Mouse (Mus musculus) stomach, embryonic 14.5 days (tissue): ENCODE data around the gene Cwc27. TPM values are rescaled to one million over a fixed set of nuclear protein-coding genes. Genes with fewer than 3 reads are reported as not detected.

Source experiments
- ATAC-seq: fragments of 200-750 bp; cut with Nextera tagmentation; 2 replicates; pipeline ENCODE4 v1.8.0; 2017; ENCODE audit warnings: low read depth, moderate TSS enrichment; ENCODE audit not compliant: insufficient number of reproducible peaks, insufficient read depth, low FRiP score
- H3K27ac ChIP-seq: fragments of 300-500 bp; sonication (generic); 2 replicates; pipeline ENCODE4 v1.5.1; 2014; ENCODE audit warnings: mild to moderate bottlenecking, low read length, moderate library complexity, mixed read lengths
- H3K27me3 ChIP-seq: fragments of 300-500 bp; sonication (generic); 2 replicates; pipeline ENCODE4 v1.6.1; 2014; ENCODE audit warnings: low read length, control low read depth, mixed read lengths; ENCODE audit not compliant: control insufficient read depth, insufficient read depth
- H3K36me3 ChIP-seq: fragments of 300-500 bp; sonication (generic); 2 replicates; pipeline ENCODE4 v1.6.1; 2014; ENCODE audit warnings: mild to moderate bottlenecking, control low read depth, low read length, moderate library complexity, mixed read lengths; ENCODE audit not compliant: control insufficient read depth, insufficient read depth
- H3K4me1 ChIP-seq: fragments of 300-500 bp; sonication (generic); 2 replicates; pipeline ENCODE4 v1.6.1; 2014; ENCODE audit warnings: low read length, control low read depth, mixed read lengths; ENCODE audit not compliant: control insufficient read depth, insufficient read depth
- H3K4me2 ChIP-seq: fragments of 300-500 bp; sonication (generic); replicated peaks from 2 replicates; pipeline ENCODE4 v1.6.1; 2014; ENCODE audit warnings: low read depth, low read length, control low read depth
- H3K4me3 ChIP-seq: fragments of 300-500 bp; sonication (generic); 2 replicates; pipeline ENCODE4 v1.5.1; 2014; ENCODE audit warnings: low read depth, low read length, control low read depth
- H3K9ac ChIP-seq: fragments of 300-500 bp; sonication (generic); replicated peaks from 2 replicates; pipeline ENCODE4 v1.6.1; 2014; ENCODE audit warnings: low read depth, mild to moderate bottlenecking, control low read depth, low read length, moderate library complexity, mixed read lengths
- H3K9me3 ChIP-seq: fragments of 300-500 bp; sonication (generic); 2 replicates; pipeline ENCODE4 v1.6.1; 2016; ENCODE audit warnings: low read depth, low read length, control low read depth; ENCODE audit not compliant: control insufficient read depth
- WGBS: fragments of 180-500 bp; shearing (Covaris S2); extraction: QIAGEN DNeasy Blood & Tissue Kit; methylation state at CpG from one replicate; pipeline ENCODE4 v1.1.7; 2014; 5-methylcytosine and 5-hydroxymethylcytosine counted together
- polyA plus RNA-seq: library from polyadenylated mRNA; unstranded; fragments of >200 nt; fragmentation: Nextera tagmentation; extraction: Ambion mirVana; gene quantifications from 2 replicates; pipeline ENCODE4 v1.2.1, GENCODE M21; 2014

Cwc27 gene
- polyA plus RNA-seq, 1 experiment from 2014 or later = 36.4 TPM

DNA sequence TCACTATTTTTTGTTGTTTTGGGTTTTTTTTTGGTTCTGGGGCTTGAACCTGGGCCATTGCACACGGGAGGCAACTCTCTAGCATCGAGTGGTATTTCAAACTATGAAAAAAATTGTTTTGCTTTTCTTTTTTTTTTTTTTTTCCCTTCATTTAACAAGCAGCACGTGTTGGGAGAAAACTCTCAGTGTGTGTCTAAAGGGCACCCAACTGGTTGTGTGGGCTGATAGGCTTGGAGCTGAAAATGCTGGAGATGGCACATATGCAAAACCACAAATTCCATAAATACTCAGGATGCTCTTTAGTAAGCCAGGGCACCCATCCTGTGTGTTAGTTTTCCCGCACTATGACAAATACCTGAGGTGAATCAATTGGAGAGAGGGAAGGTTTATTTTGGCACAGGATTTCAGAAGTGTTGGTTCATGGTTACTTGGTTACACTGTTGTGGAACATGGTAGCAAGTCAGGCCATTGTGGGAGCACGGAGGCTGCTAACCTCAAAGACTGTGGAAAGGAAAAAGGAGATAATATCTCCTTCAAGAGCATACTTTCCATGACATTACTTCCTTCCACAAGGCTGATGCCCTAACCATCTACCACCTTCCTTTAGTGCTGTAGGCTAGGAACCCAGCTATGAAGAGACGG, 194.7 kb downstream of the Cwc27 start:
- Histone ChIP-seq H3K9ac (no peak overlapping the region), H3K27me3 (no peaks in the 10 kb centered on the region), H3K9me3 (no peaks in the 10 kb centered on the region), H3K4me2 (no peak overlapping the region), H3K36me3 (no peaks in the 10 kb centered on the region), H3K4me1 (no peaks in the 10 kb centered on the region), H3K27ac (no peak overlapping the region), H3K4me3 (no peak overlapping the region)
- 87% methylated on average over 6 of the region's 6 CpGs for WGBS
- ATAC-seq = no peak

DNA sequence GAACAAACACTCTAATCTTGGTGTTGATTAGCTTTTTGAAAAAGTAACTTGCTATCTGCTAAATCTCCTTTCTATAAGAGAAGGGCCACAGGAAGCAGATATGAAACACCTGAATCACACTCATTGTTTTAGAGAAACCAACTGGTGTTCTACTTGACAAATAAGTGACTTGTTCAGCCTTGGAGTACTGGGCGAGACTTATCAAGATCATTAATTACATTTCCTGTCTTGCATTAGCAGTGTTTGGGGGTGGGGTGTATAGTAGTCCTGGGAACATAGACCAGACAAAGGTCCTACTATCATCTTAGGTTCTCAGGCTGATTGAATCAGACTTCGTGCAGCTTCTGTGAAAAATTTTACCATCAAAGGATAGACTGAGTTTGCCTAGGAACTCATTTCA, 196.5 kb downstream of the Cwc27 start:
- H3K27ac ChIP-seq = no peak overlapping the region
- H3K4me3 ChIP-seq = no peak overlapping the region
- H3K9me3 ChIP-seq = no peaks in the 10 kb centered on the region
- no peak overlapping the region for H3K9ac ChIP-seq
- no peaks in the 10 kb centered on the region for H3K4me1 ChIP-seq
- 58% methylated on average over 2 of the region's 2 CpGs for WGBS
- no peak for ATAC-seq
- H3K27me3 ChIP-seq = no peaks in the 10 kb centered on the region
- H3K4me2 ChIP-seq = no peak overlapping the region
- no peaks in the 10 kb centered on the region for H3K36me3 ChIP-seq

DNA sequence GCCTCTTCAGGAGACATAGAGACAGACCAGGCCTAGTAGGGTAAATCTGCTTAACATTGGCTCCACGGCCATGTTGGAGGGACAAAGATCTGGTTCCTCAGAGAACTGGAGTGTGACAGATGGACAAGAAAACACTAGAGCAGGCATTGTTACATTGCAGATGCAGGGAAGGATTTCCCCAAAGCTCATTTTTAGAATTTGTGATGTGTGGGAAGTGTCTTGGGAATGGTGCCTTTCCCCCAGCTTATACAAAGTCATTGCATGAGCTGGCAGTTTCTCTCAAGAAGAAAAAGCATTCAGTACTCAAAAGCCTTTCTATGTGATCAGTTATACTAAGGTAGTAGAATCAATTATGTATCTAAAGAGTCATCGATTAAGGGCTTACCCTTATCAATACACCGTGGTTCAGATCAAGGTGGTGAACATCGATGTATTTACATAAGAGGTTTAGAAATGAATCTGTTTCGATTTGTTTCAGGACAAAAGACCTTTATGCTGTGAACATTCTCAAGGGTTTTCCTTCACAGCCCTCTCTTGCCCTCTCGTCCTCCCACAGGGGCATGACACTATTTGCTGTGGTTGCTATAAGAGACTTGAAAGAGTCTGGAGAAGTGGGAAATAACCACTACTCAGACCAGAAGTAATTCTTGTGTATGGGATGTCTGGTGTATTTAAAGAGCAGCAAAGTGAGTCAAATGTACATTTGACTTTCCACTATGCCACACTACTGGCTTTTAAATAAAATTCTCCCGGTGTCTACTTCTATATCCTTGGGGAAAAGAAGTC, 197.2 kb downstream of the Cwc27 start:
- ATAC-seq = no peak
- Histone ChIP-seq H3K4me2 (no peak overlapping the region), H3K9me3 (no peaks in the 10 kb centered on the region), H3K27me3 (no peaks in the 10 kb centered on the region), H3K9ac (no peak overlapping the region), H3K4me3 (no peak overlapping the region), H3K4me1 (no peaks in the 10 kb centered on the region), H3K27ac (no peak overlapping the region), H3K36me3 (no peaks in the 10 kb centered on the region)
- WGBS = 73% methylated on average over 7 of the region's 7 CpGs

DNA sequence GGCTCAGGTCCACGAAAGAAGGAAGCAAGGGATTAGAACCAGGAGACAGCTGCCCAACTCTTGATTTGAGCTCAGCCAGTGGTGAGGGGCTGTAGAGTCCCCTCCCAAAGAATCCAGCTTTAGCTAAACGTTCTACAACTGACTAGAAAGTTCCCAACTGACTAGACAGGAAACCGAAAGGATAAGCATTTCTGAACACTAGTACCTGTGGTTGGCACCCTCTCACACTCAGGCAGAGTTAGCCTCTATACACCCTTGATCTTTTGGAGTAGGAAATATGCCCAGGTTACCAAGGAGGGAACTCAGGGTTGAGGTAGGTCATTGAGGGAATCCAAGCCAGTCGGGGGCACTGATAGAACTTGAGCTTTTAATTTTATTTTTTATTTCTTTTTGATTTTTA, 199.7 kb downstream of the Cwc27 start:
- Histone ChIP-seq H3K4me3 (no peak overlapping the region), H3K4me2 (no peak overlapping the region), H3K9me3 (no peaks in the 10 kb centered on the region), H3K4me1 (no peaks in the 10 kb centered on the region), H3K36me3 (no peaks in the 10 kb centered on the region), H3K27ac (no peak overlapping the region), H3K27me3 (no peaks in the 10 kb centered on the region), H3K9ac (no peak overlapping the region)
- 81% methylated on average over 4 of the region's 4 CpGs for WGBS
- no peak for ATAC-seq

DNA sequence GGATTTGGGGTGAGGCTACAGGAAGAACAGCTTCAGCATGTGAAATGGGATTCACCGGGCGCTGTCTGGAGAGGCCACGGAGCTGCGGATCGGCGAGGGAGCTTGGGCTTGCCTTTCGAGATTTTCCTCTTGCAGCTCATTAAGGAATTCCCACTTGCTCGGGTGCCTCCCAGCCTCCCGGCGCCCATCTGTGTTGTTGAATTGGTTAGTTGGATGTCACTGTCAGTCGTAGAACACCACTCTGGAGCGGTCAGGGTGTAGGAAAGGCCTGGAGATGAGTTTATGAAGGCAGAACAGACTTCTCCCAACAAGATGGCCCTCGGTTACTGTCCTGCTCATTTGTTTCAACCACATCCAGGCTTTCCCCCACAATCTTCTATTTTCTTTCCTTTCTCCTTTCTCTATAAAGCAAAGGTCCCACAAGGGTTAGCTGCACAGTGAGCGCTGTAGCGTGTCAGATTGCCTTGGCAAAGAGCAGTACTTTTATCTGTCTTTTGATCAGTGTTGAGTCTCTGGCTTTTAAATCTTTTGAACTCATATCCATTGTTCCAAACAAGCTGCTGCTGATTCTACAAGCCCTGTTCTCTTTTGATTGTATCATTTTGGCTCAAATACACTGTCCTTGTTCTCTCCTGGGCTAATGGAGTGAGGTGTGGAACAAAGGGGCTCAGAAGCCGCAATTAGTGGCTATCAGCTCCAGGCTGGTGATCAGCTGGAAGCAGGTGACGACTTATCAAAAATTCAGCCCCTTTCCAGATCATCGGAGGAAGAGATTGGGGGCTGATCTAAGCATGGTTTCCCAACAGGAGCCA, 200.7 kb downstream of the Cwc27 start:
- Histone ChIP-seq H3K4me3 (no peak overlapping the region), H3K36me3 (no peaks in the 10 kb centered on the region), H3K27ac (no peak overlapping the region), H3K9me3 (no peaks in the 10 kb centered on the region), H3K9ac (no peak overlapping the region), H3K4me1 (no peaks in the 10 kb centered on the region), H3K27me3 (no peaks in the 10 kb centered on the region), H3K4me2 (no peak overlapping the region)
- WGBS = 90% methylated on average over 18 of the region's 18 CpGs
- ATAC-seq = no peak

DNA sequence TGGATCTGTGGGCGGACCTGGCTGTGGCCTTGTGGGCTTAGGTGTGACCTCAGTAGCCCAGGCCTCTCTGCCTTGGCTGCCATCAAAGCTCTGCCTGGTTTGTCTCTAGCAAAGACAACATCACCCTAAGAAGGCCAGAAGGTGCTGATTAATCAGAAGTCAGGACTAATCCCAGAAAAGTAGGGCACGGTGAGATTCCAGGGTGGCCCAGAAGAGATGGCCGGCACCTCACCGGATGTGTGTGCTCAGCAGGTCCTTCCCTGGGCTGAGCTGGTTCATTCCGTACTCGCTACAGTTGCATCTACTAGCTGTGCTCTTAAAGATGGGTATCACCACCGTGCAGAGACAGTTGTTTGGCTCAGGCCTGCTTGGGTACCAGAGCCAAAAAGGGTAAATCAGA, 201.8 kb downstream of the Cwc27 start:
- no peaks in the 10 kb centered on the region for H3K27me3 ChIP-seq
- H3K27ac ChIP-seq = no peak overlapping the region
- no peak overlapping the region for H3K4me3 ChIP-seq
- ATAC-seq = no peak
- H3K4me2 ChIP-seq = no peak overlapping the region
- H3K4me1 ChIP-seq = no peaks in the 10 kb centered on the region
- H3K9me3 ChIP-seq = no peaks in the 10 kb centered on the region
- WGBS = 86% methylated on average over 7 of the region's 7 CpGs
- no peaks in the 10 kb centered on the region for H3K36me3 ChIP-seq
- no peak overlapping the region for H3K9ac ChIP-seq

DNA sequence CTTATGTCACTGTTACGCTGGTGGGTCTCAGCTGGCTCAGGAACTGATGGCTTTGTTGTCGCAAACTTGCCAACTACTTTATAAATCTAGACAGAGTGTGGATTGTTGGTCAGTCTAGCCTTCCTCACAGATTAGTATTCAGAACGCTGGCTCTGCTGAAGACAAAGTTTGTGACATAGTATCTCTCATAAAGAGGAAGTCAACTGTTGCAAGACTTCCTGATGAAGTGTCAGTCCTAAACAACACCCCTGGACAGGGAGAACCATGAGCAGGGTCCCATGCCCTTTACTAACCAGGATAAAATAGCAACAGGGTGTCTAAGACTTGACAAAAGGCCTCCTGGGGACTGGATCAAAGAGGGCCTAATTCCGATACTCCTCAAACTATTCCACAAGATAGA, 205.6 kb downstream of the Cwc27 start:
- no peaks in the 10 kb centered on the region for H3K9me3 ChIP-seq
- no peaks in the 10 kb centered on the region for H3K36me3 ChIP-seq
- WGBS = 89% methylated on average over 4 of the region's 4 CpGs
- H3K4me1 ChIP-seq = no peaks in the 10 kb centered on the region
- ATAC-seq = no peak
- no peak overlapping the region for H3K27ac ChIP-seq
- H3K4me2 ChIP-seq = no peak overlapping the region
- H3K27me3 ChIP-seq = no peaks in the 10 kb centered on the region
- H3K9ac ChIP-seq = no peak overlapping the region
- H3K4me3 ChIP-seq = no peak overlapping the region

DNA sequence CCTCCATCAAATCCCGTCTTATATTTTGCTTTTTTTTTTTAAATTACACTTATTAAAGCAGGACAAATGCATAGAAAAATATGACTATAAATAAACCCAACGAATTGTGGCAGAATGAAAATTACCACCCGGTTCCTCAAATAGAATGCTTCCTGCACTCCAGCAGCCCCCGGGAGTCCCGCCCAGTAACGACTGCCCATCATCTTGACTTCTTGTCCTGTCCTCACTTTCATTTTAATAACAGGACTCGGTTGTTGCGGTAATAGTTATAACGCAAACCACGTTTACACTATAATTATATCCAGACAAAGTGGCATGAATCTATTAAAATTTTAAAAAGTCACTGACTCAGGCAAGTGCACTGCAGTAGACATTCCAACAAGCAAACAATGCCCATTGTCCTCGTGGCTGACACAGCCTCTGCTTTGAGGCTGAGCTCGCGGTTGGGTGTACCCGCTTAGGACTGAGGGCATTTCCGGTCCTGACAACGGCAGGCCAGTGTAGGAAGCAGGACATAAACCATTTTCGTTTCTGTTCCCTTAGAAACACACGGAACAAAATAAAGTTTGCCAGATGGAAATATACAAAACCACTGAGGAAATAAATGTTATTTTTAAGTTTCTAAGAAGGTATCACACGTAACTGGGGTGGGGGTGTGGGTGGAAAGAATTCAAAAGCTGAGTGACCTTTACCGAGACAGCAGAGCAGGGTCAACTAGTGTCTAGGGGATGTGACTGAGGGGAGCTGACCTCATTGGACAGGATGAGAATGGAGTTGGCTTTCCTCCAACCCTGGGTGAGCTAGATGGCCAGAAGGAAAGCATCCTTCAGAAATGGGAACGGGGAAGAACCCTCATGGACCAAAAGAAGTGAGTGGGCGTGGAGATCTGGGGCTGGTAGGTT, 206.5 kb downstream of the Cwc27 start:
- WGBS = 80% methylated on average over 22 of the region's 22 CpGs
- H3K36me3 ChIP-seq = no peaks in the 10 kb centered on the region
- no peak overlapping the region for H3K4me3 ChIP-seq
- peak; percentile 46; the same call in 1 of the 2 replicates for ATAC-seq
- H3K4me2 ChIP-seq = no peak overlapping the region
- no peak overlapping the region for H3K27ac ChIP-seq
- no peaks in the 10 kb centered on the region for H3K27me3 ChIP-seq
- H3K9ac ChIP-seq = no peak overlapping the region
- no peaks in the 10 kb centered on the region for H3K4me1 ChIP-seq
- no peaks in the 10 kb centered on the region for H3K9me3 ChIP-seq
